Mouse (Mus musculus) cerebellum, adult 9-10 months (tissue): ENCODE data around the gene Exoc6b.
A peak's percentile ranks its signal among the peaks of the same experiment; 100 is the strongest.

Experiments used
- DNase-seq: peaks from one replicate; pipeline ENCODE4 v3.0.0; 2022

Exoc6b gene

GRCm38 (mm10) chr6:84968531-84968930 lies 100.8 kb downstream of the Exoc6b start:
- peak; percentile 25 for DNase-seq

- peak; percentile 36 for DNase-seq
These were observed 104.4 kb downstream of the Exoc6b start for GRCm38 (mm10) chr6:84964729-84965415.

- DNase-seq, result no peak
These were observed 106.3 kb downstream of the Exoc6b start for GRCm38 (mm10) chr6:84963044-84963443.

- no peak for DNase-seq
These were observed 107.5 kb downstream of the Exoc6b start for GRCm38 (mm10) chr6:84961763-84962162.

GRCm38 (mm10) chr6:84959520-84959919 lies 109.8 kb downstream of the Exoc6b start:
- DNase-seq, result no peak

- no peak for DNase-seq
These were observed 117.7 kb downstream of the Exoc6b start for GRCm38 (mm10) chr6:84951621-84952020.

GRCm38 (mm10) chr6:84946569-84946968 lies 122.7 kb downstream of the Exoc6b start:
- no peak for DNase-seq

- DNase-seq, result no peak
These were observed 123.2 kb downstream of the Exoc6b start for GRCm38 (mm10) chr6:84946106-84946505.

GRCm38 (mm10) chr6:84932953-84933921 lies 136.1 kb downstream of the Exoc6b start:
- DNase-seq, result no peak

GRCm38 (mm10) chr6:84931051-84931450 lies 138.3 kb downstream of the Exoc6b start:
- no peak for DNase-seq

GRCm38 (mm10) chr6:84926066-84926465 lies 143.2 kb downstream of the Exoc6b start:
- peak; percentile 31 for DNase-seq

GRCm38 (mm10) chr6:84923760-84924221 lies 145.5 kb downstream of the Exoc6b start:
- no peak for DNase-seq

GRCm38 (mm10) chr6:84916291-84916690 lies 153.0 kb downstream of the Exoc6b start:
- DNase-seq, result no peak

GRCm38 (mm10) chr6:84912434-84912833 lies 156.9 kb downstream of the Exoc6b start:
- DNase-seq, result peak; percentile 43

GRCm38 (mm10) chr6:84899002-84899774 lies 170.1 kb downstream of the Exoc6b start:
- no peak for DNase-seq

- DNase-seq, result no peak
These were observed 175.6 kb downstream of the Exoc6b start for GRCm38 (mm10) chr6:84893773-84894095.

- no peak for DNase-seq
These were observed 176.2 kb downstream of the Exoc6b start for GRCm38 (mm10) chr6:84892926-84893772.

GRCm38 (mm10) chr6:84886551-84886950 lies 182.8 kb downstream of the Exoc6b start:
- DNase-seq, result no peak

GRCm38 (mm10) chr6:84885080-84885479 lies 184.2 kb downstream of the Exoc6b start:
- no peak for DNase-seq

- no peak for DNase-seq
These were observed 185.6 kb downstream of the Exoc6b start for GRCm38 (mm10) chr6:84883720-84884119.

- no peak for DNase-seq
These were observed 186.4 kb downstream of the Exoc6b start for GRCm38 (mm10) chr6:84882663-84883517.
